Mouse (Mus musculus): Measurements from ENCODE around the gene Cyp2d10.

DNA sequence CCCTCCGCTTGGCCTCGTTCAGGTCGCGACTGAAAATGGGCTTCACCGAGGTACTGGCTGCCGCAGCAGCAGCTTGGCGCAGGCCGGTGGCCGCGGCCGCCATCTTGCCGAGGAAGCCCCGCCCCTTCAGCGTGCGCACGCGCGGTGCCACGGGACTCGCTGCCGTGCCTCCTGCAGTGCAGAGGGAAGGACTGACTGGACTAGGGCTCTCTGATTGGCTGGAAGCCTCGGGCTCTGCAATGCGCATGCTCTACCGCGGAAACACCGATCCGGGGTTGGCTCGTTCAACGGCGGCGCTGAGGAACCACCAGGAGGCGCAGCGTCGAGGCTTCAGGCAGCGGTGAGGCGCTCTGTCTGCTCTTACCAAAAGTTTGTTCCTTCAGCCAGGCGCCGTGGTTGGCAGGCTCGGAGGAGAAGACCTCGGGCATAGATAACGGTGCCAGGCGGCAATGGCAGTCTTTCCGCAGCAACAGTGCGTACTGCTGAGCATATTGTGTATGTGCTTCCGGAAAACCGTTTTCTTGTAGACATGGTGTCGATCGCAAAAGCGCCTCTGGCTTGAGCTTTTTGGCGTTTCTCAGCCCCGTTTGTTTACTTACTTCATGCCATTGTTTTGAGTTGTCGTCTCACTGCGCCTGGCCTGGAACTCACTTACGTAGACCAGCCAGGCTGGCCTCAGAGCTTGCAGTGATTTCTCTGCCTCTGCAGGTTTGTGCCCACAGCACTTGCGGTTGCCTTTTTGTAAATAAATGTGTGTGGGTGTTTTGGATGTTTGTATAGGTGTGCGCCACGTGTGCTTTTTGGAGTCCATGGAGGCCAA, 52.7 kb downstream of the Cyp2d10 start, which contains the start of gene Ndufa6:
- TF ChIP-seq POLR2A (IDR thresholded peaks at IDR 0.05; ENCODE audit: low read depth, low read length) (peak; percentile 91), CTCF (IDR thresholded peaks at IDR 0.05; ENCODE audit: extremely low read depth, insufficient read length, insufficient replicate concordance, low read depth, low read length) (peak; percentile 95)
